In genomic region chr16:17804449-17804912, GRCm38 (mm10) we compare ENCODE assay signal across 8 mouse cellular contexts. TPM values are rescaled to one million over a fixed set of nuclear protein-coding genes. Genes with fewer than 3 reads are reported as not detected.
DNase-seq lines count a peak whose midpoint lies in the region; ATAC-seq lines count a peak whose summit lies in the region.

No protein-coding gene starts in this region.

- no peak overlapping the region for H3K27ac ChIP-seq in heart, embryonic 10.5 days
- H3K27ac ChIP-seq in embryonic facial prominence, embryonic 14.5 days (replicated peaks; ENCODE audit: low read depth, low read length) = peak overlapping the region; percentile 63
- peak overlapping the region; percentile 69 for H3K27ac ChIP-seq in limb, embryonic 10.5 days
- no peak overlapping the region for H3K27ac ChIP-seq in neural tube, embryonic 14.5 days (ENCODE audit: low read depth, low read length)

- ATAC-seq in embryonic facial prominence, embryonic 14.5 days (ENCODE audit: low read depth) = peak; percentile 31; the same call in 1 of the 2 replicates
- no peak for ATAC-seq in neural tube, embryonic 14.5 days (ENCODE audit: low read depth)
- no peak for ATAC-seq in monocyte, adult 5-6 weeks (replicated peaks; ENCODE audit: insufficient number of reproducible peaks, low FRiP score, low TSS enrichment, poor library complexity, severe bottlenecking)

- peaks cover 91% of the 10 kb centered on the region for H3K27me3 ChIP-seq in heart, embryonic 10.5 days (ENCODE audit: insufficient read depth, poor library complexity, severe bottlenecking)
- H3K27me3 ChIP-seq in embryonic facial prominence, embryonic 14.5 days (replicated peaks; ENCODE audit: control insufficient read depth, insufficient read depth, low read length) = peaks cover 42% of the 10 kb centered on the region
- H3K27me3 ChIP-seq in limb, embryonic 10.5 days (ENCODE audit: low read depth, poor library complexity, severe bottlenecking) = peaks cover 76% of the 10 kb centered on the region
- H3K27me3 ChIP-seq in neural tube, embryonic 14.5 days (ENCODE audit: control insufficient read depth, insufficient read depth, low read length) = peaks cover 64% of the 10 kb centered on the region

- DNase-seq in heart, embryonic 10.5 days (ENCODE audit: low spot score) = no peak
- no peak for DNase-seq in heart, adult 9 months (ENCODE audit: low spot score in 2 of 2)
- DNase-seq in ES-CJ7 (ENCODE audit: low read depth, low spot score) = peak; percentile 75
- DNase-seq in embryonic facial prominence, embryonic 14.5 days (ENCODE audit: low spot score) = peak; percentile 86
- DNase-seq in limb, embryonic 10.5 days (ENCODE audit: low spot score) = peak; percentile 86
- DNase-seq in right cerebral cortex, adult 18-20 months = no peak

- H3K9ac ChIP-seq in embryonic facial prominence, embryonic 14.5 days (ENCODE audit: low read depth, low read length) = peak overlapping the region; percentile 52
- no peak overlapping the region for H3K9ac ChIP-seq in neural tube, embryonic 14.5 days (replicated peaks; ENCODE audit: low read depth, low read length)

- no peaks in the 10 kb centered on the region for H3K9me3 ChIP-seq in heart, embryonic 10.5 days
- no peaks in the 10 kb centered on the region for H3K9me3 ChIP-seq in embryonic facial prominence, embryonic 14.5 days (ENCODE audit: control insufficient read depth, low read length)
- no peaks in the 10 kb centered on the region for H3K9me3 ChIP-seq in limb, embryonic 10.5 days (replicated peaks)
- no peaks in the 10 kb centered on the region for H3K9me3 ChIP-seq in neural tube, embryonic 14.5 days (ENCODE audit: control insufficient read depth, low read length)

- peaks cover 79% of the 10 kb centered on the region for H3K4me1 ChIP-seq in heart, embryonic 10.5 days
- peaks cover 94% of the 10 kb centered on the region for H3K4me1 ChIP-seq in embryonic facial prominence, embryonic 14.5 days (ENCODE audit: control insufficient read depth, insufficient read depth, low read length)
- H3K4me1 ChIP-seq in limb, embryonic 10.5 days = peaks cover 98% of the 10 kb centered on the region
- peaks cover 33% of the 10 kb centered on the region for H3K4me1 ChIP-seq in neural tube, embryonic 14.5 days (ENCODE audit: control insufficient read depth, insufficient read depth, low read length)

- H3K4me2 ChIP-seq in embryonic facial prominence, embryonic 14.5 days (ENCODE audit: low read depth, low read length) = peak overlapping the region; percentile 59
- peak overlapping the region; percentile 43 for H3K4me2 ChIP-seq in neural tube, embryonic 14.5 days (ENCODE audit: low read depth, low read length)

- 4% methylated on average over 33 of the region's 33 CpGs for WGBS in heart, embryonic 10.5 days
- 8% methylated on average over 28 of the region's 33 CpGs for WGBS in embryonic facial prominence, embryonic 14.5 days
- WGBS in limb, embryonic 10.5 days = under 1% methylated on average over 33 of the region's 33 CpGs
- WGBS in neural tube, embryonic 14.5 days = under 1% methylated on average over 33 of the region's 33 CpGs

- H3K36me3 ChIP-seq in heart, embryonic 10.5 days = 0 out of 2 replicates have a peak, but pooled peaks cover 12% of the 10 kb centered on the region
- peaks cover 47% of the 10 kb centered on the region for H3K36me3 ChIP-seq in embryonic facial prominence, embryonic 14.5 days (ENCODE audit: control insufficient read depth, insufficient read depth, low read length)
- peaks cover 75% of the 10 kb centered on the region for H3K36me3 ChIP-seq in limb, embryonic 10.5 days
- no peaks in the 10 kb centered on the region for H3K36me3 ChIP-seq in neural tube, embryonic 14.5 days (ENCODE audit: control insufficient read depth, insufficient read depth, low read length)

- H3K4me3 ChIP-seq in heart, embryonic 10.5 days = peak overlapping the region; percentile 58
- H3K4me3 ChIP-seq in embryonic facial prominence, embryonic 14.5 days (ENCODE audit: low read depth, low read length) = peak overlapping the region; percentile 33
- H3K4me3 ChIP-seq in limb, embryonic 10.5 days = peak overlapping the region; percentile 43
- peak overlapping the region; percentile 24 for H3K4me3 ChIP-seq in neural tube, embryonic 14.5 days (ENCODE audit: low read depth, low read length)

RNA-seq across cellular contexts. Expression of gene Scarf2, which starts 7.4 kb away (rescaled TPM):
- polyA plus RNA-seq in heart, embryonic 10.5 days (2016; fragmentation: Nextera tagmentation; extraction: Ambion mirVana) = 7.0 and 12.9 TPM in 2 replicates
- 34.5 and 35.8 TPM in 2 replicates for polyA plus RNA-seq in embryonic facial prominence, embryonic 14.5 days (2014; fragmentation: Nextera tagmentation; extraction: Ambion mirVana)
- 16.8 and 24.5 TPM in 2 replicates for polyA plus RNA-seq in limb, embryonic 10.5 days (2016; fragmentation: Nextera tagmentation; extraction: Ambion mirVana)
- polyA plus RNA-seq in neural tube, embryonic 14.5 days (2014; fragmentation: Nextera tagmentation; extraction: Ambion mirVana) = 0.95 and 2.0 TPM in 2 replicates
- 0.19 to 0.21 TPM in 2 of 3 replicates, not detected in the other for total RNA-seq in monocyte, adult 5-6 weeks (2017)

RNA-seq across cellular contexts. Expression of gene B830017H08Rik, which starts 28.4 kb away (rescaled TPM):
- not detected in 2 replicates for polyA plus RNA-seq in heart, embryonic 10.5 days (2016; fragmentation: Nextera tagmentation; extraction: Ambion mirVana)
- 0.26 and 0.46 TPM in 2 replicates for polyA plus RNA-seq in embryonic facial prominence, embryonic 14.5 days (2014; fragmentation: Nextera tagmentation; extraction: Ambion mirVana)
- 0.55 and 0.61 TPM in 2 replicates for polyA plus RNA-seq in limb, embryonic 10.5 days (2016; fragmentation: Nextera tagmentation; extraction: Ambion mirVana)
- polyA plus RNA-seq in neural tube, embryonic 14.5 days (2014; fragmentation: Nextera tagmentation; extraction: Ambion mirVana) = 4.7 and 6.5 TPM in 2 replicates
- total RNA-seq in monocyte, adult 5-6 weeks (2017) = not detected in 3 replicates

RNA-seq across cellular contexts. Expression of gene Car15, which starts 33.7 kb away (rescaled TPM):
- 2.0 and 2.3 TPM in 2 replicates for polyA plus RNA-seq in heart, embryonic 10.5 days (2016; fragmentation: Nextera tagmentation; extraction: Ambion mirVana)
- polyA plus RNA-seq in embryonic facial prominence, embryonic 14.5 days (2014; fragmentation: Nextera tagmentation; extraction: Ambion mirVana) = 2.4 and 3.0 TPM in 2 replicates
- polyA plus RNA-seq in limb, embryonic 10.5 days (2016; fragmentation: Nextera tagmentation; extraction: Ambion mirVana) = 2.5 and 3.4 TPM in 2 replicates
- polyA plus RNA-seq in neural tube, embryonic 14.5 days (2014; fragmentation: Nextera tagmentation; extraction: Ambion mirVana) = 3.9 and 4.0 TPM in 2 replicates
- total RNA-seq in monocyte, adult 5-6 weeks (2017) = 0.43 to 7.7 TPM (median 6.5 TPM) in 3 replicates

RNA-seq across cellular contexts. Expression of gene Klhl22, which starts 45.1 kb away (rescaled TPM):
- 47.2 and 55.4 TPM in 2 replicates for polyA plus RNA-seq in heart, embryonic 10.5 days (2016; fragmentation: Nextera tagmentation; extraction: Ambion mirVana)
- polyA plus RNA-seq in embryonic facial prominence, embryonic 14.5 days (2014; fragmentation: Nextera tagmentation; extraction: Ambion mirVana) = 77.1 and 90.9 TPM in 2 replicates
- 70.4 and 81.3 TPM in 2 replicates for polyA plus RNA-seq in limb, embryonic 10.5 days (2016; fragmentation: Nextera tagmentation; extraction: Ambion mirVana)
- polyA plus RNA-seq in neural tube, embryonic 14.5 days (2014; fragmentation: Nextera tagmentation; extraction: Ambion mirVana) = 90.9 and 98.9 TPM in 2 replicates
- 5.0 to 8.2 TPM (median 6.7 TPM) in 3 replicates for total RNA-seq in monocyte, adult 5-6 weeks (2017)

Comparison
In these comparisons a context has a peak if more than half of its experiments do, and no peak if none do; other contexts are left out.
1. DNase-seq: peak in ES-CJ7 (single experiment), embryonic facial prominence, embryonic 14.5 days (single experiment) and limb, embryonic 10.5 days (single experiment); none in heart, embryonic 10.5 days (single experiment), heart, adult 9 months (0 of 2) and right cerebral cortex, adult 18-20 months (single experiment).
2. H3K27ac ChIP-seq: peak in embryonic facial prominence, embryonic 14.5 days (single experiment) and limb, embryonic 10.5 days (single experiment); none in heart, embryonic 10.5 days (single experiment) and neural tube, embryonic 14.5 days (single experiment).
3. Peak in every context shown above with its lines, with median percentiles within 50 percentile points of each other: H3K4me3 ChIP-seq.